Mouse (Mus musculus) MEL (cell line): ENCODE data around the gene Tspyl2.

Experiments
- EP300 ChIP-seq, 2 experiments: IDR thresholded peaks; 2 replicates each; pipeline ENCODE4 v1.6.1; 2011; ENCODE audit warnings: improper control_type of control experiment in 2 of 2, low read length in 2 of 2, low read depth in 1 of 2, mild to moderate bottlenecking in 1 of 2
- GATA1 ChIP-seq: IDR thresholded peaks from 2 replicates; pipeline ENCODE4 v1.6.1; 2011; ENCODE audit warnings: low read depth, low read length, improper control_type of control experiment

DNA sequence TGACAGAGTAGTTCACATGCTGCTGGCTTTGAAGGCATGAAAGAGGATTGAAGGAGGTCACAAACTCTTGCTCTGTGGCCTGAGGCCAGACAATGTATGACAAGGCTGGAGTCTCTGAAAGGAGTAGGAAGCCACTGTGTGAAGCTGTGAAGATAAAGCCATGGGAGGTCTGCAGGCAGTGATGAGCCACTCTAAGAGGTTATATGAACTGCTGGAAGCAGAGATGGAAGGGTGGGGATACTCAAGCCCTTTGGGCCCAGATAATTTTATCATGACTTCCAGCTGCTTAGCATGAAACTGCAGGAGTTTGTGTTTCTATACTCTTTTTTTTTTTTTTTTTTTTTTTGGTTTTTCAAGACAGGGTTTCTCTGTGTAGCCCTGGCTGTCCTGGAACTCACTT, 34.9 kb downstream of the Tspyl2 start:
- TF ChIP-seq EP300 (IDR thresholded peaks at IDR 0.05; ENCODE audit: low read depth in 1 of 2, low read length in 2 of 2): peak; percentile 92
- peak; percentile 93 for TF ChIP-seq GATA1
